Mouse (Mus musculus) thymus, adult 18-20 months (tissue): ENCODE data around the gene Cyfip1.

Experiments
- DNase-seq, 2 experiments: peaks; one replicate each; pipeline ENCODE4 v3.0.0; 2022; ENCODE audit warnings: mixed read lengths in 2 of 2

Gene Cyfip1

DNA sequence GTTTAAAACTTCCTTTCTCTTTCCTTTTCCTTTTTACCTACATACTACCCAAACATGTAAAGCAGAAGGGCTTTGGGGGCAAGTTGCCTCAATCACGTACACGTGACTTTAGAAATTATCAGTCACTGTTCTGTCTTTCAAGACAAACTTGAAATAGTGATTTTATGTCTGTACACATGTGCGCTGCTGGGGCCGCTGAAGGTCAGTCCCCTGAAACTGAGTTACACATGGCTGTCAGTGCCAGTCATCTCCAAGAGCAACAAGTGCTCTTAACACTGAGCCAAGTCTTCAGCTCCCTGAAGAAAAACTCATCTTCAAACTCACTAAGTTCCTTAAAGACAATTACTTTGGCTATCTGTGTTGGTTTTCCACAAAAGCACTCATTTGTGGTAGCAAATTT lies 116.4 kb downstream of the Cyfip1 start:
- DNase-seq, result no peak

GRCm38 (mm10) chr7:55959801-55960200 lies 118.3 kb downstream of the Cyfip1 start:
- DNase-seq, result no peak

GRCm38 (mm10) chr7:55960506-55960905 lies 119.0 kb downstream of the Cyfip1 start:
- no peak for DNase-seq

DNA sequence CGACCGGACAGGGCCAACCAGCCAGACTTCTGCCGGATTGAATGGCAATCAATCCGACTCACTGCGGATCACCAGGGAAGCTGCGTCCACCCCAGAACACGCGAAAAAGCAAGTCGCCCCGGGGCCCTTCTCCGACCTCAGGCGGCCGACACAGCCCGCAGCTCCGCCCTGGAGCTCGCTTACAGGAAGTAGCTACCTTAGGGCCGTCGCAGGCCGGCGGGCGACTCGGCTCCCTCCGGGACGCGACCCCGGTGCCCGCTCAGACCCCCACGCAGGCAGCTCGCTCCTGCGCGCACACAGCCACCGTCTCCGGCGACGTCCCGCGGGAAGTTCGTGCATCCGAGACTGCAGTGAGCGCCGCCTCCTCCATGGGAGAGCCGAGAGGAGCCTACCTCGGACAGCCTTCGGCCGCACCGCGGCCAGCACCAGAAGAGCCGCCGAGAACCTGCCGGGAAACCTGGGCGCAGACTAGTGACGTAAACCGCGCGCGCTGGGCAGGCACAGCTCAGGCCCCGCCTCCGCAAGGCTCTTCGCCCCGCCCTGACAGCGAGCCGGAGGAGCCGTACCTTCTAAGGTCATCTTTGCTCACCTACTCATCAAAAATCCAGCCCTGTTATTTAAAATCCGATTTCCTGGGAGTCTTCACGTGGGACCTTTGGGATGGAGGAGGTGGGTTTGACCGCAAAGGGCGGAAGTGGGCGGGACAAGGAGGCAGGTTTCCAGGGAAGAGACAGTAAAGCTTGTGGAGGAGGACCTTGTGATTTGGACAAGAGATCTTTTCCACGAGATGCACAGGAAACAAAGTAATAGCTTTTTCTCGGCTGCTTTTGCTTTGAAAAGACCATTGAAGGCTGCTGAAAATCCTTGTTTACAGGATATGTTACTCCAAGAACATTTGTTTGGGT lies 120.7 kb downstream of the Cyfip1 start, which contains the start of gene Nipa2:
Gene Nipa2, minus strand, starts transcription at position 473 of the 905 bp plus-strand sequence.
- DNase-seq, result peak; percentile 77 to 79

GRCm38 (mm10) chr7:55966866-55967460 lies 125.4 kb downstream of the Cyfip1 start:
- no peak for DNase-seq

DNA sequence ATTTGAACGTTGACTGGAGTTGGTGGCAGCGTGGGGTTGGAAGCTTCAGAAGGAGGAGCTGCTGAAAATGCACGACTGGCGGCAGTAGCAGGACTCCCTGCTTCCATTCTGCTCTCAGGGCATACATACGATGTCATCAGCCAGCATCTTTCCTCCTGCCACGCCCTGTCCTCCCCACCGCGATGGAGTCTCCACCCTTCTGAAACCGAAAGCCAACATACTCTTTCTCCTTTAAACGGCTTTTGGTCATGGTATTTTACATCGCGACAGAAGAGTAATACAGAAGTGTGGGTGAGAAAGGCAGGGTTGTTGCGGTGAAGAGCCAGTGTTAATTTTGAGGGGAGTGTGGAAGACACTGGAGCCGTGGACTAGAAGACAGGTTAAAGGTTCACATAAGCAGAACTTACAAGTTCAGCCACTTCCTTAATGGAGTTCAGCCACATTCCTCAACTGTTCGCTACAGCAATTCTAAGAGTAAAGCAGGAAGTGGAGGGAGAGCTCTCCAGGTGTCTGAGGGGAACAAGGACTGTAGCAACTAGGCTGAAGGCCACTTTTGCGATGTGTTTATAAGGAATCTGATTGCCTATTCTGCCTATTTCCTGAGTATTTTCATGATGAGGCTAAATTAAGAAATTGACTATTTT lies 126.8 kb downstream of the Cyfip1 start:
- DNase-seq, result peak; percentile 9 to 10

DNA sequence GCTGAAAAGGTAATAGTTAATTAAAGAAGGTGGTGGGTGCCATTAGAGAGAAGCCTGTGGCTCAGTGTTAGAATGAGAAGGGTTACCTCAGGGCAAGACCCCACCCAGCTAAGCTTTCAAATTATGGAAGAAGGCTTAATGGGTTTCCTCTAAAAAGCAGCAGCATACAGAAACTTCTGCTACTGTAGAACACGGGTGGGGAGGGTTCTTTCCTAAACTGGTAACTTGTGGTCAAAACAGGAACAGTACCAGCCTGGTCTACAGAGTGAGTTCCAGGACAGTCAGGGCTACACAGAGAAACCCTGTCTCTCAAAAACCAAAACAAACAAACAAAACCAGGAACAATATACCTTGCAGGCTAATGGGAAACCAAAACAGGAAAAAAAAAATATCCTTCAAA lies 127.9 kb downstream of the Cyfip1 start:
- DNase-seq, result no peak

DNA sequence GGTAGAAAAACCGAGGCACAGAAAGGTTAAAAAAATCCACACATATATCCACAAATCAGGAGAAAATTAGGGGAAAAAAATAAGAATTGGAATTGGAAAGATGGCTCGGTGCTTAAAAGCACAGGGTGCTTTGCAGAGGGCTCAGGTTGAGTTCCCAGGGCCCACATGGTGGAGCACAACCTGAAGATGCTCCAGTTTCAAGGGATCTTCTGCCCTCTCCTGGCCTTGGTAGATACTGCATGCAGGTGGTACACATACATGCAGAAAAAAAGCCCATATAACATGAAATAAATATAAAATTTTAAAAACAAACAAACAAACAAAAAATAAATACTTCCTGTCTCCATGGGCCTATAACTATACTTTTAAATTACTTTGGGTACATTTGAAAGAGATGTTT lies 132.9 kb downstream of the Cyfip1 start:
- no peak for DNase-seq

GRCm38 (mm10) chr7:55981511-55981910 lies 140.0 kb downstream of the Cyfip1 start:
- DNase-seq, result no peak
